Mouse (Mus musculus) embryonic fibroblast, embryonic 13.5 days (primary cell): ENCODE results near the gene Grb7.

ENCODE experiments used
- CTCF ChIP-seq: IDR thresholded peaks from 2 replicates; pipeline ENCODE4 v1.5.1; 2011; ENCODE audit warnings: mild to moderate bottlenecking, control low read depth, low read length, moderate library complexity, borderline replicate concordance; ENCODE audit not compliant: insufficient read depth
- POLR2A ChIP-seq: IDR thresholded peaks from 2 replicates; pipeline ENCODE4 v1.6.1; 2011; ENCODE audit warnings: low read depth, mild to moderate bottlenecking, control low read depth, low read length, moderate library complexity

DNA sequence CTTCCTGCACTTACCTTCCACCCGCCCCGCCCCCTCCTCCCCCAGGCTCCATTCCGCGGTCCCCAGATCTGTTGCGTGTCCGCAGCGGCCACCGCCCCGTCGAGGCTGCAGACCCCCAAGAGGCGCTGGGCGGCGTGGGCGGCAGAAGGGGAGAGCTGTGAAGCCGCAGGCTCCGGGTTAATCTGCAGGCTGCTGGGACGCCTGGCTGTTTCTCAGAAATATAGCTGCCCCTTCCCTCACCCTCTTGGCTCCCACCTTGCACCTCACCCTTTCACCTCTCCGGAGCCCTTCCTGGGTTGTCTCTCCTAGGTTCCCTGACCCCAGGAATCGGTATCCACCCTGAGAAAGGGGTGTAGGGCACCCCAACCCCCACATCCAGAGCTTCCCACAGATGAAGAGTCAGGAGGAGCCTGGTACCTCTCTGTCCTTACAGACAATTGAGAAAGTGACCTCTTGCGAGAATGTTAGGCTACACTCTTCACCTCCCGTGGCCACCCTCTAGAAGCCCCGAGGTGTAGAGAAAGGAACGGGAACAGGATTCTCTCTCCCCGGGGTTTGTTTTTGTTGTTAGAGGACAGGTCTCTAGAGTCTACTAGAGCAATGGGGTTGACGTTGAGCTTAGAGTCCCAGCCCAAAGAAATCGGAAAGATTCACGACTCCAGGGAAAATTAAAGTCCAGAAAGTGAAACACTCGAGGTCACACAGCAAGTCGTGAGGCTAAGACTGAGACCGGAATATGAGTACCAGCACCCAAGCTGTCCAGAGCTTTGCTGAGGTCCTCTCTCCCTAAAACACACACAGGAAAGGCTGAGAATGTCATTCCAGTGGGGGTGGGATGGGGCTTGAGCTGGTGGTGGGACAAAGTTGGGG, 12.2 kb downstream of the Grb7 start:
- TF ChIP-seq CTCF (no peak), POLR2A (no peak)
